Mouse (Mus musculus) kidney, embryonic 14.5 days (tissue): Measurements from ENCODE around the gene Gp9. TPM values are rescaled to one million over a fixed set of nuclear protein-coding genes. Genes with fewer than 3 reads are reported as not detected.

Experiments
- ATAC-seq: fragments of 200-750 bp; cut with Nextera tagmentation; 2 replicates; pipeline ENCODE4 v1.8.0; 2017; ENCODE audit warnings: moderate number of reproducible peaks, mild to moderate bottlenecking, moderate TSS enrichment, moderate library complexity; ENCODE audit not compliant: low FRiP score, low TSS enrichment
- H3K27ac ChIP-seq: fragments of 300-500 bp; sonication (generic); 2 replicates; pipeline ENCODE4 v1.5.1; 2014; ENCODE audit warnings: low read depth, mild to moderate bottlenecking, low read length, moderate library complexity, mixed read lengths
- H3K27me3 ChIP-seq: fragments of 300-500 bp; sonication (generic); 2 replicates; pipeline ENCODE4 v1.6.1; 2014; ENCODE audit warnings: mild to moderate bottlenecking, low read length; ENCODE audit not compliant: control insufficient read depth, insufficient read depth
- H3K36me3 ChIP-seq: fragments of 300-500 bp; sonication (generic); 2 replicates; pipeline ENCODE4 v1.6.1; 2014; ENCODE audit warnings: low read length, mixed read lengths; ENCODE audit not compliant: control insufficient read depth, insufficient read depth
- H3K4me1 ChIP-seq: fragments of 300-500 bp; sonication (generic); 2 replicates; pipeline ENCODE4 v1.6.1; 2014; ENCODE audit warnings: low read length, mixed read lengths; ENCODE audit not compliant: control insufficient read depth, insufficient read depth
- H3K4me2 ChIP-seq: fragments of 300-500 bp; sonication (generic); replicated peaks from 2 replicates; pipeline ENCODE4 v1.6.1; 2014; ENCODE audit warnings: low read depth, mild to moderate bottlenecking, low read length
- H3K4me3 ChIP-seq: fragments of 300-500 bp; sonication (generic); 2 replicates; pipeline ENCODE4 v1.5.1; 2014; ENCODE audit warnings: mild to moderate bottlenecking, low read length
- H3K9ac ChIP-seq: fragments of 300-500 bp; sonication (generic); 2 replicates; pipeline ENCODE4 v1.6.1; 2014; ENCODE audit warnings: low read depth, mild to moderate bottlenecking, low read length, moderate library complexity
- H3K9me3 ChIP-seq: fragments of 300-500 bp; sonication (generic); 2 replicates; pipeline ENCODE4 v1.6.1; 2016; ENCODE audit warnings: low read length; ENCODE audit not compliant: control insufficient read depth
- WGBS: fragments of 180-500 bp; shearing (Covaris S2); extraction: QIAGEN DNeasy Blood & Tissue Kit; methylation state at CpG from one replicate; pipeline ENCODE4 v1.1.7; 2014; 5-methylcytosine and 5-hydroxymethylcytosine counted together
- polyA plus RNA-seq: library from polyadenylated mRNA; unstranded; fragments of >200 nt; fragmentation: Nextera tagmentation; extraction: Ambion mirVana; gene quantifications from 2 replicates; pipeline ENCODE4 v1.2.1, GENCODE M21; 2014

Gp9 gene
- polyA plus RNA-seq, 1 experiment from 2014 or later = 2.5 TPM

GRCm38 (mm10) chr6:87788896-87789587 lies 11.2 kb downstream of the Gp9 start:
- no peak overlapping the region for H3K9ac ChIP-seq
- H3K9me3 ChIP-seq = no peaks in the 10 kb centered on the region
- H3K4me1 ChIP-seq = peaks cover 6% of the 10 kb centered on the region; the same call in 1 of the 2 replicates
- H3K4me2 ChIP-seq = no peak overlapping the region
- no peaks in the 10 kb centered on the region for H3K27me3 ChIP-seq
- peaks cover 14% of the 10 kb centered on the region for H3K36me3 ChIP-seq
- WGBS = 32% methylated on average over 5 of the region's 5 CpGs
- H3K4me3 ChIP-seq = no peak overlapping the region
- H3K27ac ChIP-seq = peak overlapping the region; percentile 17; the same call in 1 of the 2 replicates
- ATAC-seq = 0 out of 2 replicates have a peak, but pooled peaks have one; percentile 42

- H3K4me2 ChIP-seq = no peak overlapping the region
- no peaks in the 10 kb centered on the region for H3K9me3 ChIP-seq
- no peaks in the 10 kb centered on the region for H3K27me3 ChIP-seq
- peak overlapping the region; percentile 17; the same call in 1 of the 2 replicates for H3K27ac ChIP-seq
- 78% methylated on average over 6 of the region's 6 CpGs for WGBS
- ATAC-seq = no peak
- H3K9ac ChIP-seq = no peak overlapping the region
- peaks cover 14% of the 10 kb centered on the region for H3K36me3 ChIP-seq
- no peak overlapping the region for H3K4me3 ChIP-seq
- peaks cover 6% of the 10 kb centered on the region; the same call in 1 of the 2 replicates for H3K4me1 ChIP-seq
These were observed 11.9 kb downstream of the Gp9 start for GRCm38 (mm10) chr6:87789791-87790190.

- H3K9ac ChIP-seq = no peak overlapping the region
- H3K4me2 ChIP-seq = no peak overlapping the region
- H3K27ac ChIP-seq = no peak overlapping the region
- peaks cover 6% of the 10 kb centered on the region; the same call in 1 of the 2 replicates for H3K4me1 ChIP-seq
- no peaks in the 10 kb centered on the region for H3K27me3 ChIP-seq
- H3K4me3 ChIP-seq = no peak overlapping the region
- H3K36me3 ChIP-seq = peaks cover 14% of the 10 kb centered on the region
- no peaks in the 10 kb centered on the region for H3K9me3 ChIP-seq
- 64% methylated on average over 7 of the region's 7 CpGs for WGBS
- ATAC-seq = 0 out of 2 replicates have a peak, but pooled peaks have one; percentile 28
These were observed 13.1 kb downstream of the Gp9 start for GRCm38 (mm10) chr6:87790779-87791480.

- Histone ChIP-seq H3K9me3 (no peaks in the 10 kb centered on the region), H3K4me3 (no peak overlapping the region), H3K4me1 (peaks cover 6% of the 10 kb centered on the region; the same call in 1 of the 2 replicates), H3K27ac (no peak overlapping the region), H3K4me2 (no peak overlapping the region), H3K36me3 (peaks cover 14% of the 10 kb centered on the region), H3K9ac (no peak overlapping the region), H3K27me3 (no peaks in the 10 kb centered on the region)
- 94% methylated on average over 5 of the region's 5 CpGs for WGBS
- no peak for ATAC-seq
These were observed 14.0 kb downstream of the Gp9 start for GRCm38 (mm10) chr6:87791826-87792225.

GRCm38 (mm10) chr6:87793821-87794510 lies 16.1 kb downstream of the Gp9 start:
- no peak for ATAC-seq
- Histone ChIP-seq H3K9me3 (no peaks in the 10 kb centered on the region), H3K4me1 (peaks cover 12% of the 10 kb centered on the region), H3K27ac (no peak overlapping the region), H3K36me3 (peaks cover 14% of the 10 kb centered on the region), H3K4me3 (no peak overlapping the region), H3K9ac (no peak overlapping the region), H3K27me3 (no peaks in the 10 kb centered on the region), H3K4me2 (no peak overlapping the region)
- WGBS = 95% methylated on average over 10 of the region's 10 CpGs

- Histone ChIP-seq H3K4me2 (no peak overlapping the region), H3K4me1 (peaks cover 6% of the 10 kb centered on the region; the same call in 1 of the 2 replicates), H3K9ac (no peak overlapping the region), H3K36me3 (peaks cover 14% of the 10 kb centered on the region), H3K9me3 (no peaks in the 10 kb centered on the region), H3K4me3 (no peak overlapping the region), H3K27me3 (no peaks in the 10 kb centered on the region), H3K27ac (no peak overlapping the region)
- ATAC-seq = no peak
- 84% methylated on average over 6 of the region's 6 CpGs for WGBS
These were observed 17.7 kb downstream of the Gp9 start for GRCm38 (mm10) chr6:87795385-87796150.

GRCm38 (mm10) chr6:87796251-87796880 lies 18.5 kb downstream of the Gp9 start:
- Histone ChIP-seq H3K9ac (no peak overlapping the region), H3K27me3 (no peaks in the 10 kb centered on the region), H3K4me3 (no peak overlapping the region), H3K27ac (no peak overlapping the region), H3K36me3 (peaks cover 11% of the 10 kb centered on the region), H3K4me1 (peaks cover 6% of the 10 kb centered on the region; the same call in 1 of the 2 replicates), H3K9me3 (no peaks in the 10 kb centered on the region), H3K4me2 (no peak overlapping the region)
- ATAC-seq = no peak
- WGBS = 93% methylated on average over 6 of the region's 6 CpGs

GRCm38 (mm10) chr6:87797321-87797720 lies 19.4 kb downstream of the Gp9 start:
- Histone ChIP-seq H3K4me2 (no peak overlapping the region), H3K27me3 (no peaks in the 10 kb centered on the region), H3K4me3 (no peak overlapping the region), H3K4me1 (peaks cover 6% of the 10 kb centered on the region; the same call in 1 of the 2 replicates), H3K27ac (no peak overlapping the region), H3K9me3 (no peaks in the 10 kb centered on the region), H3K36me3 (peaks cover 5% of the 10 kb centered on the region), H3K9ac (no peak overlapping the region)
- 15% methylated on average over 2 of the region's 2 CpGs for WGBS
- peak; percentile 61; the same call in 1 of the 2 replicates for ATAC-seq
